Mouse (Mus musculus): ENCODE measurements around the gene 4930402H24Rik. TPM values are rescaled to one million over a fixed set of nuclear protein-coding genes. Genes with fewer than 3 reads are reported as not detected.

4930402H24Rik gene
- total and polyA plus RNA-seq, 3 experiments, result 6.1 to 6.2 TPM; not detected in 1

GRCm38 (mm10) chr2:130950548-130950947 lies 44.3 kb upstream of the 4930402H24Rik start:
- Histone ChIP-seq H3K27ac (ENCODE audit: control insufficient read depth, low read depth, low read length) (no peak overlapping the region), H3K4me1 (ENCODE audit: control insufficient read depth in 1 of 2, insufficient read depth in 2 of 2, low read length in 2 of 2) (no peaks in the 10 kb centered on the region; a peak in 1 of 4 replicates), H3K79me2 (ENCODE audit: control insufficient read depth, insufficient read depth, low read length, poor library complexity) (no peaks in the 10 kb centered on the region), H3K9me3 (replicated peaks; ENCODE audit: insufficient read depth, low read length) (no peaks in the 10 kb centered on the region), H3K4me3 (ENCODE audit: control insufficient read depth in 1 of 2, insufficient read depth in 1 of 2, low read depth in 2 of 2, low read length in 2 of 2) (no peak overlapping the region), H3K27me3 (ENCODE audit: control insufficient read depth in 1 of 2, insufficient read depth in 2 of 2, low read length in 2 of 2) (no peaks in the 10 kb centered on the region), H3K9ac (ENCODE audit: control insufficient read depth, low read depth, low read length, poor library complexity, severe bottlenecking) (no peak overlapping the region), H3K36me3 (ENCODE audit: control insufficient read depth in 1 of 2, insufficient read depth in 2 of 2, low read length in 2 of 2) (no peaks in the 10 kb centered on the region; a peak in 1 of 4 replicates)
- peak; percentile 84 for DNase-seq (ENCODE audit: low read depth, low spot score)
- TF ChIP-seq RAD21 (IDR thresholded peaks at IDR 0.05; ENCODE audit: low read depth, low read length), result peak; percentile 90
- peak; percentile 92 for TF ChIP-seq SMC3 (IDR thresholded peaks at IDR 0.05; ENCODE audit: low read depth, low read length)
- no peak for TF ChIP-seq ZKSCAN1 (IDR thresholded peaks at IDR 0.05; ENCODE audit: low read depth, low read length)
- peak; percentile 83 to 91 (median 90) for TF ChIP-seq CTCF (IDR thresholded peaks at IDR 0.05 in 2 of 3, conservative IDR thresholded peaks at IDR 0.05 in 1 of 3; ENCODE audit: control insufficient read depth in 1 of 3, insufficient read depth in 1 of 3, low read depth in 2 of 3, low read length in 3 of 3, poor library complexity in 1 of 3, severe bottlenecking in 1 of 3)
- TF ChIP-seq MYB (IDR thresholded peaks at IDR 0.05; ENCODE audit: low read depth, low read length), result no peak
- no peak for TF ChIP-seq NRF1 (IDR thresholded peaks at IDR 0.05; ENCODE audit: insufficient read depth, low read depth, low read length, poor library complexity, severe bottlenecking)
- no peak for TF ChIP-seq GABPA (IDR thresholded peaks at IDR 0.05; ENCODE audit: low read depth, low read length)
- no peak for TF ChIP-seq ETS1 (IDR thresholded peaks at IDR 0.05; ENCODE audit: low read depth, low read length)
- no peak for TF ChIP-seq CHD1 (IDR thresholded peaks at IDR 0.05; ENCODE audit: low read depth, low read length)
- peak; percentile 79 for TF ChIP-seq ZC3H11A (IDR thresholded peaks at IDR 0.05; ENCODE audit: low read depth, low read length)
- no peak for TF ChIP-seq POLR2AphosphoS5 (IDR thresholded peaks at IDR 0.05; ENCODE audit: borderline replicate concordance, low read depth, low read length)

DNA sequence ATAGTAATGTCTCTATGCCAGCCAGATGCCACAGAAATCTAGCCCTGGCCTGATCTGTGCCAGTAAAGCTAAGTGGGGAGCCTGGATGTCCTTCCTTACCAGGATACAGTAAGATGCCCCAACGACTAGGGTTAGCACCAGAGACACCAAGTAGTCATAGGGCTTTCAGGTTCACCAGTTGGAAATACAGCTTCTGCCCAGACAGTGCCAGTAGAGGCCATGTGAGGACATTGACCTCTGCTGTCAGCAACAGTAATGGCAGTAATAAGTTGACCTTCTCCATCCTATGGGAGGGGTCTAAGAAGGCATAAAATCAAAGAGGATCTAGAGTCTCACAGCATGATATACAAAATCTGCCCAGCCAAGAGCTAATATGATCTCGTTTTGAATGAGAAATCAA lies 43.6 kb upstream of the 4930402H24Rik start:
- Histone ChIP-seq H3K27ac (ENCODE audit: control insufficient read depth, low read depth, low read length) (no peak overlapping the region), H3K4me3 (ENCODE audit: control insufficient read depth in 1 of 2, insufficient read depth in 1 of 2, low read depth in 2 of 2, low read length in 2 of 2) (no peak overlapping the region), H3K79me2 (ENCODE audit: control insufficient read depth, insufficient read depth, low read length, poor library complexity) (no peaks in the 10 kb centered on the region), H3K36me3 (ENCODE audit: control insufficient read depth in 1 of 2, insufficient read depth in 2 of 2, low read length in 2 of 2) (no peaks in the 10 kb centered on the region; a peak in 1 of 4 replicates), H3K4me1 (ENCODE audit: control insufficient read depth in 1 of 2, insufficient read depth in 2 of 2, low read length in 2 of 2) (no peaks in the 10 kb centered on the region; a peak in 1 of 4 replicates), H3K9ac (ENCODE audit: control insufficient read depth, low read depth, low read length, poor library complexity, severe bottlenecking) (no peak overlapping the region), H3K9me3 (replicated peaks; ENCODE audit: insufficient read depth, low read length) (no peaks in the 10 kb centered on the region), H3K27me3 (ENCODE audit: control insufficient read depth in 1 of 2, insufficient read depth in 2 of 2, low read length in 2 of 2) (no peaks in the 10 kb centered on the region)
- TF ChIP-seq POLR2AphosphoS5 (IDR thresholded peaks at IDR 0.05; ENCODE audit: borderline replicate concordance, low read depth, low read length) (no peak), USF1 (IDR thresholded peaks at IDR 0.05; ENCODE audit: low read depth, low read length) (no peak)
- no peak for DNase-seq (ENCODE audit: low read depth, low spot score)

DNA sequence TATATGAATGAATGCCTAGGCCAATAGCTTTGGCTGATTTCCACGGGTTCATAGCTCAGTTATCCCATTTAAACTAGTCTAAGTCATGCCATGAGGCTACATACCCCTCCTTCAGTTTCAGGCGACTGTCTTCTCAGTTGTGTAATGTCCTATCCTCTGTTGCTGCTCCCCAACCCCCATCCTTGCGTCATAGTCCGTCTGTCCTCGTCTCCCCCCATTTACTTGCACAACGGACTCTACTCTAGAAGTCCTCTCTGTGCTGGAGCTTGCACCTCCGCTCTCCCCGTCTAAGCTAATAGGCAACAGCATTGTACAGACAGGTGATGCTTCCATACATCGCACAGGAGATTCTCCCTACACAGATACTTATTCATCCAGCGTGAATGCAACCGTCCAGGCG lies 26.7 kb upstream of the 4930402H24Rik start:
- TF ChIP-seq POLR2AphosphoS5 (IDR thresholded peaks at IDR 0.05; ENCODE audit: borderline replicate concordance, low read depth, low read length) (no peak), RAD21 (IDR thresholded peaks at IDR 0.05; ENCODE audit: low read depth, low read length) (no peak), EP300 (IDR thresholded peaks at IDR 0.05; ENCODE audit: low read depth in 1 of 2, low read length in 2 of 2) (no peak)
- no peak for DNase-seq (ENCODE audit: low read depth, low spot score)
- no peak overlapping the region for H3K27ac ChIP-seq (ENCODE audit: control insufficient read depth, low read depth, low read length)
- peaks cover 1 to 7% of the 10 kb centered on the region in 2 experiments; a peak in 3 of 4 replicates for H3K4me1 ChIP-seq (ENCODE audit: control insufficient read depth in 1 of 2, insufficient read depth in 2 of 2, low read length in 2 of 2)
- no peak overlapping the region for H3K4me3 ChIP-seq (ENCODE audit: control insufficient read depth in 1 of 2, insufficient read depth in 1 of 2, low read depth in 2 of 2, low read length in 2 of 2)
- no peaks in the 10 kb centered on the region for H3K9me3 ChIP-seq (replicated peaks; ENCODE audit: insufficient read depth, low read length)
- H3K79me2 ChIP-seq (ENCODE audit: control insufficient read depth, insufficient read depth, low read length, poor library complexity), result no peaks in the 10 kb centered on the region
- H3K36me3 ChIP-seq (ENCODE audit: control insufficient read depth in 1 of 2, insufficient read depth in 2 of 2, low read length in 2 of 2), result peaks cover 0 to 9% of the 10 kb centered on the region in 2 experiments; a peak in 2 of 4 replicates
- no peak overlapping the region for H3K9ac ChIP-seq (ENCODE audit: control insufficient read depth, low read depth, low read length, poor library complexity, severe bottlenecking)
- no peaks in the 10 kb centered on the region for H3K27me3 ChIP-seq (ENCODE audit: control insufficient read depth in 1 of 2, insufficient read depth in 2 of 2, low read length in 2 of 2)
